Mouse (Mus musculus) cerebellum, adult 8-10 months (tissue): ENCODE data around the gene Tcf7.

ENCODE experiments used
- DNase-seq: peaks from one replicate; pipeline ENCODE4 v3.0.0; 2022

Tcf7 gene

GRCm38 (mm10) chr11:52267271-52267670, 15.5 kb downstream of the Tcf7 start:
- no peak for DNase-seq

GRCm38 (mm10) chr11:52265616-52266307, 17.1 kb downstream of the Tcf7 start:
- DNase-seq, result no peak

DNA sequence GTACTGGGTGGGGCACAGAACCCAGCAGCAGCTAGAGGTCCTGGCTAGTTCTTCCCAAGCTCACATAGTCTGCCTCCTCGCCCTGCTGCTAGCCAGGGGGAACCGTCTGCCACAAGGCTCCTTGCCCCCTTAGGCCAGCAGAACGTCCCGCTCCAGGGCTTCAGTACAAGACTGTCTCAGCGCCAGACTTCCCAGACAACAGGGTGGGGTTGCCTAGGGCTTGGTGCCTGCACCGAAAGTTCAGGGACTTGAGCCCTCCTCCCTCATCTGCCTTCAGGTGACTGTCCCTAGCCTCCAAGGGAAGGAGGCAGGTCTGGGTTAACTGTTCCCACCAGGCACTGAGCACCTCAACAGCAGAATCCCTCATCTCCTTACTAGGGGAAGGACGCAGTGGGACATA, 17.9 kb downstream of the Tcf7 start:
- DNase-seq, result no peak

GRCm38 (mm10) chr11:52262338-52262737, 20.5 kb downstream of the Tcf7 start:
- DNase-seq, result no peak

DNA sequence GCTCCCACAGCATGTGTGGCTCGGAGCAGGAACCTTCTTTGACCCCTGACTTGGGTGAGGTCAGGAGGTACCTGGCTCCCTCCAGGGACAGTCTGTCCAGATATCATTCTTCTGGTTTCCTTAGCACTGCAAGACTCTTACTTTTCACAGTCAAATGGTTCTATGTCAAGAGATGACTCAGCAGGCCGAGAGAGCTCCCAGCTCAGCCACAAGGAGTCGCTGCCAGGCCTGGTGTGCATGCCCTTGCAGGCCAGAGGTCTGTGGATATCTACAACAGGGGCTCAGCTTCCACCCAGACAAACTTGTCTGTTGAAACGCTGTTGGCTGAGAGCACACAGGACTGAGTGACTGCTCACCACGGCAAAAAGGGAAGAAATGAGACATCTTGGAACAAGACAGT, 20.9 kb downstream of the Tcf7 start:
- no peak for DNase-seq

DNA sequence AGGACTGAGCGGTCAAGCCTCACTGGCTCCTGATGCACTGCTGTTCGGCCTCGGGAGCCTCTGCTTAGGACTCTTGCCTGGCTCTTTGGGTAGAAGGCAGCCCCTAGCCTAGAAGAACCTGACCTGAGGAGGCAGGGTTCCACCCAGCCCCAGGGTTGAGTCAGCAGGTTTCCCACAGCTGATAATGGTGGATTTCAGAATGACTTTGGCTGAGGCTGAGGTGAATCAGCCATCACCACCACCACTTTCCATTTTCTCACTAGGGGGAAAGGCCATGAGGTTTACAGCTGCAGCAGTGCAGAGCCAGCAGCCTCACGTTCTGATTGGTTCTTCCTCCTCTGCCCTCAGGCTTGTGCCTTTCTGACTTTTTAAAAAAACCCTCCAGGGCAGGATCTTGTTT, 21.9 kb downstream of the Tcf7 start:
- DNase-seq, result no peak

DNA sequence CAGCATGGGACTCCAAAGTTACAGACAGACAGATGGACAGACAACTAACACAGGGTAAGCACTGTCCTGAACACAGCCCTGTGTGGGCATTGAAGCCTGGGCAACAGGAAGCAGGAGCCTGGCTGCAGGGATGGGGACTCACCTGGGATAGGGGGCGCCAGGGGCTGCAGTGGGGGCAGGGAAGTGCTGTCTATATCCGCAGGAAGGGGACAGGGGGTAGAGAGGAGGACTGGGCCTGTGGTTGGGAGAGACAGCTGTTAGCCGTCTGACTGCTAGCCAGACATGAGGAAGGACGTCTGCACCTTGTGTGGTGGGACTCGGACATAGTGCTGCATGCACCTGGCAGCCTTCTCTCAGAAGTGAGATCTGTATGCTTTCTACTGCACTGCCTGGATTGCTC, 24.1 kb downstream of the Tcf7 start:
- no peak for DNase-seq

GRCm38 (mm10) chr11:52257376-52257775, 25.4 kb downstream of the Tcf7 start:
- DNase-seq, result no peak

DNA sequence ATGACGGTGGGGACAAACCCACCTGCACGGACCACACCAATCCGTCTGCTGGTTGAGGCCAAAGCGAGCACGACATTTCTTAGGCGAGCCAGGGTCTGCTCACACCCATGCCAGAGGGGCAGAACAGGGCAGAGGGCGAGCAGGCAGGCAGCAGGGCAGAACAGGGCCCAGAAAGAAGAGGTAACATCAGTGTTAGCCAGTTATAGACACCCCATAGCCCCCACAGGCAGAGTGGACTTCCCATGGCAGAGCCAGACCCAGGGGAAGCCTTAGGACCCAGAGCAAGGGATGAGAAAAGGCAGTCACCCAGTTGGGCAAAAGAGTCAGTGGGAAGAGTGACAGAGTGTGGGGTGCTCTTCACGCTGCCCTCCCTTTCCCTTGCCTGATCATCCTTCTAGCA, 27.7 kb downstream of the Tcf7 start:
- no peak for DNase-seq

DNA sequence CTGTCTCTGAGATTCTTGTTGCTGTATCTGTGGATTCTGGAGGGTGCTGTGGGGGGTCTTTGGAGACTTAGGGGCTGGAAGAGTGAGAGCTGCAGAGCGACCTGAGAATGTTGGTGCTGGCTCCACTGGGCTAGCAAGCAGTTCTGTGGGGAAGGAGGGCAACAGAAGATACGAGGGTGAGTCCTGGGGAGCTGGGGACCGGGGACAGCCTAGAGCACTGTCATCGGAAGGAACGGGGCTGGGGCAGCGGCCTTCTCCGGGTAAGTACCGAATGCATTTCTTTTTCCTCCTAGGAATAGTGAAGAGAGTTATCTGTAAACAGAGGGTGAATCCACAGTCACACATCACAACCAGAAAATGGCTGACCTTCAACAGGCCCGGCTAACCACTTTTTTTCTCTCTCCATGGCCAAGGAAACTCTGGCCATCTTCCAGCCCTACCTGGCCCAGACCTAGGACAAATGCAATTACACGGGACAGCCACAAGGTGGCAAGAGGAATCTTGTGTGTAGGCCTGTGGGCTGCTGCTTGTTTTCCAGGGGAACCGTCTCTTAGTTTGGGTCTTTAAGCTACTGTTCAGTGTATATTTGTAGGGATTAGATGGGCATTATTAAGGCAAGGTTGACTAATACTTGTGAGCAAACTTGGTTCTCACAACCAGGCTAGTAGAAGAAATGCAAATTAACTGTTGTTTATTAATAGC, 29.0 kb downstream of the Tcf7 start:
- DNase-seq, result peak; percentile 79

DNA sequence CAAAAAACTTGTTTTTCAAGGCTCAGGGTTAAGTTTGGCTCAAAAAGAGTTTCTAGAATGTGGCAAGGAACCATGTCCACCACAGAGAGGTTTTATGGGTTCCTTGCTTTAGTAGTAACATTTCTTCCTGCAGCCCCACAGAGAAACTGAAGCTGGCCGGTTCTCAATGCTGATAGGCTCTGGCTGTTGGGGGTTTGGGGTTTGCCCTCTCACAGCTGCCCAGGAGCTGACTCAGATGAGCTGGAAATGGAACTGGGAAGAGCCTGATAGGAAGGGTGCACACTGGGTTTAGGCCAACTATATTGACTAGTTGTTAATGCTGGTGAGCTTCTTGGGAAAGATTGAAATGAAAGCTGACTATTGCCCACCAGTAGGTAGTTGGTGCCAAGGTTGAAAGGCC, 30.1 kb downstream of the Tcf7 start:
- no peak for DNase-seq

DNA sequence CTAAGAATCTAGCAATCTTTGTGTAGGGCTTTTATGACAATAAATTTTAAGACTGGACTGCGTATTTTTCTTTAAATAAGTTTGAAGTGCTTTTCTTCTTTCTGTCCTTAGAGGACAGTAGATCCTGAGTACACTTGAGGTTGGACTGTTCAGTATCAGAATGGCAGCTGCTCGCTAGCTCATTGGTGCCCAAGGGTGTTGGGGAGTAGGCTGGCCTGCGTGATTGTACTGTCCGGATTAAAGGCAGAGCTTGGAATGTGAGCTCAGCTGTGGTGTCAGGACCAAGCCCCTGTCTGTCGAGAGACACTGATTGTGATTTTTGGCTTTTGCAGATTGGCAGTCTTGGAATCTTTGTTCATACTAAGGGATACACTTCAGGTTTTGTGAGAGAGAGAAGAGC, 31.0 kb downstream of the Tcf7 start:
- no peak for DNase-seq

DNA sequence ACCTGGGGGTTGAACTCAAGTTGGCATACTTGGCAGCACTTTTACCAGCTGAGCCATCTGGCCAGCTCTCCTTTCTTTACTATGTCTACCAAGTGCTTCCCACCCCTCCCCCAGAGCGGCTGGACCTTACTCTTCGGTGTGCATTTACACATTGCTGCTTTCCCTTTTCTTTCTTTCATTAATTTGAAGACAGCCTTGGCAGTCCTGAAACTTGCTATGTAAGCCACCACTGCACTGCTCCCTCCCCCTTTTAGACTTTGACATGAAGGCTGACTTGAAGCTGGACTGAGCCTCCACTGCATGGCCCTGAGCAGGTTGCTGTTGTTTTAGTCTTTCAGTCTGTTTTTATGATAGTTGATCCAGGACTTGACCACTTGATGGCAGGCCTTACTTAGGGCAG, 33.4 kb downstream of the Tcf7 start:
- DNase-seq, result no peak

DNA sequence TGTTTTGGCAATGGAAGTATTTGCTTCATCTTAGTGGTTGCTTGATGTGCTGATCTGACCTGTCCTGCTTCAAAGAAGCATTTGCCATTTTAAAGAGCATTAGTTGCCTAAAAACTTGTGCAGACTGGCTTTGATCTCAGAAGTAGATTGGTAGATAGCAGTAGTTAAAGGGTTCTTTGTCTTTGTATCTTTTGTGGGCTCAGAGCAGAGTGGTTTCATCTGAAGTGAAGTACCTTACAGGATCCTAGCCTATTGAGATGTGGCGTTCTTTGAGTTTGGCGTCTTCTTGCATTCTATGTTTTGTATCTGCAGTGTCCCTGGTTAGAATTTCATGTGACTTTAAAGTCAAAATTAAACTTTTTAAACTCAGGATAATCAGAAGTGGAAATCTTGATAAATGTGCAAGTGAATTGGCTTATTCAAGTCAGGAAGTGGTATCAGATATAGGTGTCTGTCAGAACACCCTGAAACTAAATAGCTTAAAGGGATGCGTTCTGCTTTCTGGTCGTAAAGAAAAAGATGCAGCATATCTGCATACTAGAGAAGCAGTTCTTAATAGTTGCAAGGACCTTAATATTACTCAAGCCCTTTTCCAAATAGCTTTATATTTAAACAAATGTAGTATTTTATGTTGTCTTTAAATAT, 41.8 kb downstream of the Tcf7 start:
- no peak for DNase-seq

DNA sequence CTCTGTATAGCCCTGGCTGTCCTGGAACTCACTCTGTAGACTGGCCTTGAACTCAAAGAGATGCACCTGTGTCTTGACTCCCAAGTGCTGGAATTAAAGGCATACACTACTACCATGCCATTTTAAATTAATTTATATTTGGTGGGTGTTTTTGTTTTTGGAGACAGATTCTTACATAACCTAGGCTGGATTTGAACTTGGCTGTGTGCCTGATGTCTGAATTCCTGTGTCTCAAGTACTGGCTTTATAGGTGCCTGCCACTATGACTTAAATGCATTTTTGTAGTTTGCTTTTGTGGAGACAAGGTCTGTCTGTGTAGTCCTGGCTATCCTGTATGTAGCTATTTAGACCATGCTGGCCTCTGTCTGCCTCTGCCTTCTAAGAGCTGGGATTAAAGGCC, 48.3 kb downstream of the Tcf7 start:
- DNase-seq, result peak; percentile 18

DNA sequence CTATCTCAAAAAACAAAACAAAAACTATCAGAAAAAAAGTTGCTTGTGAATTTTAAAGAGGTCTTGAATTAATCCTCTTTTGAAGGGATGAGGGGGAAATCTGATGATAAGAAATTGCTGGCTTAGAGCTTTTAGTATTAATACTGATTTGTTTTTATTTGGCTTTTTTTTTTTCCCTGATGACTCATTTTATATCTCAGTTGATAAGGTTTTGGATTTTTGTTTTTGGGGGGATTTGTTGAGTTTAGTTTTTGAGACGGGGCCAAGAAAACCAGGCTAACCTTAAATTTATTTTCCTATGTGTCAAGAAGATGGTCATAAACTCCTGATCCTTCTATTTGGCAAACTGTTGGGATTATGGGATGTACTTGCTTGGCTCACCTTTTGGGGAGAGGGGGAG, 48.9 kb downstream of the Tcf7 start:
- DNase-seq, result no peak

GRCm38 (mm10) chr11:52233043-52233653, 49.7 kb downstream of the Tcf7 start:
- DNase-seq, result no peak

DNA sequence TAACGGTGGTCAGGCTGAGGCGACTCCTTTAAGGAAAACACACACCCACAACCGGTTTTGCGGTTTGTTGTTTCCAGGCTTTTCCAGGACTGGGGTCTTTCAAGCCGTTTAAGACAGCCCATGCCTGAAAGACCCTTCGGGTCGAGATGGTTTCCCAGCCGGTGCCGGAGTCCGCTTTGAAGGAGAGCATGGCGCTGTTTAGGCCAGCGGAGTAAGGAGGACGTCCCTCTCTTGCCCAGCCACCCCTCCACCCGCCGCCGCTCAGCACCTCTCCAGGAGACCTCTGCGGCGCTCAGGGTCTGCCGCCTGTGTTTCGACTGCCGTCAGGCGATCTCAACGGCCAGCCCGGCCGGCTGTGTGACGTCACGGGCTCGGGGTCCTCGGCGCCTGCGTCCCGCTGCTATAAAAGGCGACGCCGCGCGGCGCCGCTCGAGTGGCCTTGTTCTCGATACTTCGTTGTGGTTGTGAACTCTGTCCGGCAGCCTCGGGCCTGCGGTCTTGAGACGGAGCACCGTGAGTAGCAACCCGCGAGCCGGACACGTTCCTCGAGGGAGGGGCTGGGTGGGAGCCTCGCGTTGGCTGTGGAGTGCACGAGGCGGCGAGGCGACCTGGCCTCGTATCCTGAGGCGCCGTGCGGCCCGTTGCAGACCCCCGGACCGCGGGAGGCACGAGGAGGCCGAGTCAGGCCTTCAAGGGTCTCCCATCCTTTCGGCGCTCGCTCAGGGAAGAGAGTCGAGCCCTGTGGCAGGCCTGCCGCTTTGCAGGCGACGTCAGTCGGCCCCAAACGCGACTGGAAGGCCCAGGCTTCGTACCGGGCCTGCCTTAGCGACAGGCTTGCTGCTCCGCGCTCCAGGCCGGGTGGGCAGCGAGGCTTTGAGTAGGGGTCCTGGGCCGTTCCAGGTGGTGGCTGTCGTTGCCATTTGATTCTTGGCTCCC, 50.9 kb downstream of the Tcf7 start, which contains the start of gene Skp1a:
Skp1a (plus strand) TSS at position 390 of the 936 bp plus-strand sequence.
- peak; percentile 93 for DNase-seq

DNA sequence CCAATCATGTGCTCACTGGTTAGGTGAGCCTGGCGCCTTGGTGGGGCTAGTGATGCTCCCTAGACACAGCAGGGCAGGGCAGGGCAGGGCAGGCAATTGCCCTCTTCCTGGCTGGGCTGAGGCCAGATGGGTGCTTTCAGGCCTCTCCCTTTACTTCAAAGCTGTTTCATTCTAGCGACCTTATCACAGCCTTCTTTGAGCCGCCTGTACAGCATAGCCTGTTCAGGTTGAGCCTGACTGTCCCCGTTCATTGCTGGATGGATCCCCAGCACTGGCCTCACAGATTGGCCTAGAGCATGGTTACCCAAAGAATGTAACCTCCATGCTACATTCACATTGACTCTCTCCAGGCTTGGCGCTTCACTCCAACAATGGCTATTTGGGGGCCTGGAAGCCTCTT, 52.1 kb downstream of the Tcf7 start:
- no peak for DNase-seq

DNA sequence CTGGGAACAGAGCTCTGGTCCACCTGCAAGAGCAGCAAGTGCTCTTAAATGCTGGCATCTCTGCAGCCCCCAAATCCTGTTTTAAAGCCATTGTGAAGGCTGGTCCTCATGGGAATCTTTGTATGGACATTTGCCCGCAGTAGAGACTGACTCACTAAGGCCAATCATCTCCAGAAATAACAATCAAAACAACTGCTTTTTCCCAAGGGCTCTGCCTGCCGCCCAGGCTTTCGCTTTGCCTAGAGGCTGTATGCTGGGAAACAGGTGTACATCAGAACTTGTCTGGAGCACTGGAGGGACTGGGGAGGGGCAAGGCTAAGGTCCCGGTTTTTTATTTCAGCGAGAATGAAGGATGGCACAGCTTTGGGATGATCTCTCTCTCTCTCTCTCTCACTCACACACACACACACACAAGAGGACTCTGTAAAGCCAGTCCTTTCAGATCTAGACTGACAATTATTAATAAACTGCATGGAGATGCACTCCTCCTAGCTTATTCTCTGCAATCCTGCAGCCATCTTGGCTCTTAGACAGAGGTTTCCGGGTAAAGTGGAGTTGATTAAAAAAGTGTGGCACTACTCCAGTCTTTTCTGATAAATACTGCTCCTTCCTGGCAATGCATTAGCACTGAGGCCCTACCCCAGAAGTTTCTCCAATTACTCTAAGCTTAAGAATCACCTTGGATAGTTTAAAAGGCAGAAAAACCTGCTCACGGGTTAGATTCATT, 53.9 kb downstream of the Tcf7 start:
- no peak for DNase-seq

DNA sequence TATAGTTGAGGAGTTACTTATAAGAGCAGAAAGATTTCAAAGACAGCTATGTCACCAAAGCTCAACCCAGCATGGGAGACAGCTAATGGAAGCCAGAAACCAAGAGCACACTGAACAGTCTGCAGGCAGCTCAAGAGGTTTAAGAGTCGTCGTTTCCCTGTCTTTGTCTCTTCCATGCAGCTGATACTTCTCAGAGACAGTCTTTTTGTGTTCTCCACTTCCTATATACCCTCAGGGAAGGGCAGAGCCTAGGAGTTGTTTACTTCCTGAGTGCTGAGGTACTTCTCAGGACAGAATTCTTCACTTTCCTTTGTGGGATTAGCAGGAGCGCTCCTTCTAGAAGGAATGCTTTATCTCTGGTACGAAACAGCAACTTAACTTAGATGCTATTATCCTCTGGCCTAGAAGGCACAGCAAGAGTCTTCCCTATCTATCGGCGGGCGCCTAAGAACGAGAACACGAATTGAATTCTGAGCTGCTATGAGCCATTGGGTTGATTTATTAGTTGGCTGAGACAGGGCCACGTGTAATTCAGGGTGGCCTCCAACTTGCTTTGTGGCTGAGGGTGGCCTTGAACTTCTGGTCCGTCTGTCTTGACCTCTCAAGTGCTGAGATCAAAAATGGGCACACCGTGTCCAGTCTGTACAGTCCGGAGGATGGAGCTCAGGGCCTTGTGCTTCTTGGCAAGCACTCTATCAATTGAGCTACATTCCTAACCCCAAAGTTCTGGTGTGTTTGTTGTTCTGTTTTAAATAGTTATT, 55.2 kb downstream of the Tcf7 start:
- DNase-seq, result no peak
